Mouse (Mus musculus): Measurements from ENCODE around the gene Mmp11. TPM values are rescaled to one million over a fixed set of nuclear protein-coding genes. Genes with fewer than 3 reads are reported as not detected.

Gene Mmp11
- polyA plus RNA-seq, 1 experiment from 2014 or later, result 53.6 TPM

DNA sequence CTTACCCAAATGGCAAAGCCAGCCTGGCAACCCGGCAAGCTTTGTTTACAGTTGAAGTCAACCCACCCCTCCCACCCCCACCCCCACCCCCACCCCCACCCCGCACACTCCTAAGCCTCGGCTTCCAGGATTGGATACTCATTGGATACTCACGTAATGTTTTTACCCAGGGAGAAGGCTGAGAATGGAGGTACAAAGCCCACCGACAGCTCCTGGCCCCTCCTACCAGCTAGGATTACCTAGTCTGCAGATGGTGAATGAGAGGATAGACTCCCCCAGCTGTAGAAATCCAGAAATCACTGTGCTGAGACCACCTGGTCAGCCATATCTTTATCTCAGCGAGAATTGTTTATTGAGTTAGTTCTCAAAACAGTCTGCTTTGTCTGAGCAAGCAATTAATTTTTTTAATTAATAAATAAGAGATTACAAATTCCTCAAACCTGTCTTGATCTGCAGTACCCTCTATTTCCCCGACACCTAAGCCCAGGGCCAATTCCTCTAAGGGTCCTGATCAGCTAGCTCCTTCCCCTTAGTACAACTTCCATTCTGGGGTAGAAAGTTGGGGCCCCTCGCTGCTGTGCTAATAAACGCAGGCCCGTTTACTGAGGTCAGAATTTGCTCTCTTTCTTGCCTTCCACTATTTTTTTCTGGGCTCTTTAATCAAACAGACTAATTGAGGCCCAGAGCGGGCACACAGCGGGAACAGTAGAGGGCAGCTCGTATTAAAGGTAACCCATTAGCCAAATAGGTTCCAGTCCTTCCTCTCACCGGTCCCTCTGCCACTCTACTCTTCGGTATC is 53.7 kb downstream of the Mmp11 start:
- Histone ChIP-seq H3K9ac (ENCODE audit: low read depth, low read length) (no peak overlapping the region), H3K27me3 (replicated peaks; ENCODE audit: control insufficient read depth, insufficient read depth, low read length) (no peaks in the 10 kb centered on the region), H3K36me3 (ENCODE audit: control insufficient read depth, insufficient read depth, low read length) (no peaks in the 10 kb centered on the region), H3K27ac (replicated peaks; ENCODE audit: low read depth, low read length) (peak overlapping the region; percentile 33; the same call in 1 of the 2 replicates), H3K4me1 (ENCODE audit: control insufficient read depth, insufficient read depth, low read length) (peaks cover 6% of the 10 kb centered on the region), H3K9me3 (ENCODE audit: control insufficient read depth, low read length) (no peaks in the 10 kb centered on the region), H3K4me2 (ENCODE audit: low read depth, low read length) (peak overlapping the region; percentile 38; the same call in 1 of the 2 replicates), H3K4me3 (ENCODE audit: low read depth, low read length) (no peak overlapping the region)
- peak; percentile 69 for ATAC-seq (ENCODE audit: low read depth)
- peak; percentile 56 for DNase-seq (ENCODE audit: low spot score)
- 8% methylated on average over 13 of the region's 15 CpGs for WGBS

DNA sequence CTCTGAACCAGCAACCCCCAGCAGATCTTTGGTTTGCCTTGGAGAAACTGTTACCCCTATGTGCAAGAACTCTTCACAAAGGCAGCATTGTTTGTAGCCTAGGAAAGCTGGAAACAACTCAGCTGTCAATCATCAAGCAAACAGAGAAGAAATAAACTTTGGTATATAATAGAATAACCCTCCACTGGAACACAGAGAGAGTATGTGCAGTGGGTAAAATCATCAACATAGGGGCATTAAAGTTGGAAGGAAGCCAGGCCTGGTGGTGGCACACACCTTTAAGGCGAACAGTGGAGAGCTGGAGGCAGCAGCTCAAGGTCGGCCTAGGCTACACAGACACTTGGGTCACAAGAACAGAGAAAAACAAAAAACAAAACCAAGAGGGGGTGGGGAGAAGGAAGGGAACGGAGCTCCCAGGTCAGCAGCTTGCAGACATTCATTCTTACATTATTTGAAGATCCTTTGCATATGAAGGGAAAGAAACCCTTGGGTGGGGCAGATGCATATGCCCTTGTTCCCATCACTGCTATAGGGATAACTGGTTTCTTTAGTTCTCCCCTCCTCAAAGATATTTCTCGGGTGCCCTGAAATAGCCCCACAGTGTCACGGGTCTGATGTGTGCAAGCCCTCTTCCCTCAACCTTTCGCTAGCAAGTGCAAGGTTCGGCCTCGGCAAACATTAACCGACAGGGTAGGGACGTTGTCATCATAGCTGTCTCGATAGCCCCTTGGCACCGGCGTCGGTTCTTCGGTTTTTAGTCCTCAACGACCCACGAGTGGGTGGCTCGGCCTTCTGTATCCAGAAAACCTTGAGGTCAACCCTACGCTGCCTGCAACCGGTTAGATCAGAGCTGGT is 54.5 kb downstream of the Mmp11 start:
- no peak for ATAC-seq (ENCODE audit: low read depth)
- WGBS, result 17% methylated on average over 20 of the region's 20 CpGs
- peak overlapping the region; percentile 1 for H3K27ac ChIP-seq (replicated peaks; ENCODE audit: low read depth, low read length)
- no peak overlapping the region for H3K4me3 ChIP-seq (ENCODE audit: low read depth, low read length)
- H3K4me1 ChIP-seq (ENCODE audit: control insufficient read depth, insufficient read depth, low read length), result peaks cover 6% of the 10 kb centered on the region
- H3K36me3 ChIP-seq (ENCODE audit: control insufficient read depth, insufficient read depth, low read length), result no peaks in the 10 kb centered on the region
- no peak overlapping the region for H3K4me2 ChIP-seq (ENCODE audit: low read depth, low read length)
- H3K9me3 ChIP-seq (ENCODE audit: control insufficient read depth, low read length), result no peaks in the 10 kb centered on the region
- H3K27me3 ChIP-seq (replicated peaks; ENCODE audit: control insufficient read depth, insufficient read depth, low read length), result no peaks in the 10 kb centered on the region
- DNase-seq (ENCODE audit: low spot score), result peak; percentile 38
- H3K9ac ChIP-seq (ENCODE audit: low read depth, low read length), result no peak overlapping the region

DNA sequence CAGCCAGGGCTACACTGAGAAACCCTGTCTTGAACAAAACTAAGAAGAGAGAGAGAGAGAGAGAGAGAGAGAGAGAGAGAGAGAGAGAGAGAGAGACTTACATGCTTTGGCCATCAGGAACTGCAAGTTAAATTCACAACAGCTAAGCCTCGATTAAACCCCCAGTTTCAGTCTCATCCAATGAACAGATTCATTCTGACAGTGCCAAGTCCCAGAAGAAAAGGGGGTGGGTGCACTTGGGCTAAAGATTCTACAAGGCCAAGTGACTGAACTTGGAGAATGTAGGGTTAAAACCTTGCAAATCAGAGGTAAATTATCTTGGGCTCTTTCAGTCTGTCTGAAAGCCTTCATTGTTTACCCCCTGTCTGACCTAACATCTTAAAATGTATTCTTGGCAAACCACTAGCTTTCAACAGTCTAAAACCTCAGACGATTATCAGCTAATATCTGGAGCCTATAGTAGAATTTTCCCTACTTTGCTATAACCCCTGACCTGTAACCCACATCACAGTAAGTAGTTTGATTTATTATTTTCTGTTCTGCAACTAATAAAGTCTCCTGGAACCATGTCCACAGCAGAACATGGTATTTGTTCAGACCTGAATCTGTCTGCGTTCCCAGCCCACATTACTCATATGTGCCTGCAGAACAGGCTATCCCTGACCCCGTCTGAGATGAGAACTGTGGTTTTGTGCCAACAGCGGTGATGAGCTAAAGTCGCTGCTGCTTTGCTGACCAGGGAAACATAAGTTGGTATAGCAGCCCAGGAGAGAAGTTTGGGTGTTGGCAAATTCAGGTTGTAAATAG is 55.3 kb downstream of the Mmp11 start:
- 34% methylated on average over 6 of the region's 6 CpGs for WGBS
- H3K9ac ChIP-seq (ENCODE audit: low read depth, low read length), result no peak overlapping the region
- H3K4me2 ChIP-seq (ENCODE audit: low read depth, low read length), result no peak overlapping the region
- H3K36me3 ChIP-seq (ENCODE audit: control insufficient read depth, insufficient read depth, low read length), result no peaks in the 10 kb centered on the region
- no peak overlapping the region for H3K4me3 ChIP-seq (ENCODE audit: low read depth, low read length)
- peaks cover 6% of the 10 kb centered on the region for H3K4me1 ChIP-seq (ENCODE audit: control insufficient read depth, insufficient read depth, low read length)
- H3K27me3 ChIP-seq (replicated peaks; ENCODE audit: control insufficient read depth, insufficient read depth, low read length), result no peaks in the 10 kb centered on the region
- peak overlapping the region; percentile 44 for H3K27ac ChIP-seq (replicated peaks; ENCODE audit: low read depth, low read length)
- H3K9me3 ChIP-seq (ENCODE audit: control insufficient read depth, low read length), result no peaks in the 10 kb centered on the region
- ATAC-seq (ENCODE audit: low read depth) (no peak), DNase-seq (ENCODE audit: low spot score) (peak; percentile 50)

DNA sequence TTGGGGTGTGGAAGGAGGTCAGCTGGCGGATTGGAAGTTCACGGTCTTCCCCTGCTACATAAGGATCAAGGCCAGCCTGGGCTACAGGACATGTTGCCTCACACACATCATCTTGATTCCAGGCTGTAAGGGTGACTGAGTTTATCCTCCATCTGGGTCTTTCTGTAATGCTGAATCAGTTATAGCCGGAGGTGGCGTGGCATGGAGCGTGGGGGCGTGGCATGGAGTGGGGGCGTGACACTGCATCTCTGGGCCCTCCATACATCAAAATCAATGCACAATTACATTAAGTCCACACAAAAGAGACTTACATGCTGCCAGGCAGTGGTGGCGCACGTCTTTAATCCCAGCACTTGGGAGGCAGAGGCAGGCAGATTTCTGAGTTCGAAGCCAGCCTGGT is 55.9 kb downstream of the Mmp11 start:
- H3K27me3 ChIP-seq (replicated peaks; ENCODE audit: control insufficient read depth, insufficient read depth, low read length), result no peaks in the 10 kb centered on the region
- H3K9ac ChIP-seq (ENCODE audit: low read depth, low read length), result no peak overlapping the region
- WGBS, result 92% methylated on average over 10 of the region's 10 CpGs
- H3K36me3 ChIP-seq (ENCODE audit: control insufficient read depth, insufficient read depth, low read length), result no peaks in the 10 kb centered on the region
- H3K27ac ChIP-seq (replicated peaks; ENCODE audit: low read depth, low read length), result peak overlapping the region; percentile 44; the same call in 1 of the 2 replicates
- no peak overlapping the region for H3K4me3 ChIP-seq (ENCODE audit: low read depth, low read length)
- ATAC-seq (ENCODE audit: low read depth) (no peak), DNase-seq (ENCODE audit: low spot score) (no peak)
- peaks cover 6% of the 10 kb centered on the region for H3K4me1 ChIP-seq (ENCODE audit: control insufficient read depth, insufficient read depth, low read length)
- no peaks in the 10 kb centered on the region for H3K9me3 ChIP-seq (ENCODE audit: control insufficient read depth, low read length)
- no peak overlapping the region for H3K4me2 ChIP-seq (ENCODE audit: low read depth, low read length)

DNA sequence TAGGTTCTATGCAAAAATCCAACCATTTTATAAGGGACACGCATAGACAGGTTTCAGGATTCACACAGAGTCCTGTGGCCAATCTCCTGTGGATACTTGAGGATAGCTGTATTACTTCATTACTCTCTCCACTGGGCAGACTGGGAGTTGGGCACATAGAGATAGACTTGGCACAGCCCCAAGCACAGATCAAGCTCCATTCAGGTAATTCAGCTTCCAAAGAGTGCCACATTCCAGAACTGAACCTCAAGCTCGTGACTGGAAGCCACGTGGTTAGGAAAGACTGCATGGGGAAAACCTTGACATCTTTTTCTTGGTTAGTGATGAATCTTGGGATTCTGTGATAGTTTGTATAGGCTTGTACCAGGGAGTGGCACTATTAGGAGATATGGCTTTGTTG is 57.5 kb downstream of the Mmp11 start:
- Histone ChIP-seq H3K4me1 (ENCODE audit: control insufficient read depth, insufficient read depth, low read length) (peaks cover 9% of the 10 kb centered on the region), H3K27me3 (replicated peaks; ENCODE audit: control insufficient read depth, insufficient read depth, low read length) (no peaks in the 10 kb centered on the region), H3K4me2 (ENCODE audit: low read depth, low read length) (no peak overlapping the region), H3K36me3 (ENCODE audit: control insufficient read depth, insufficient read depth, low read length) (no peaks in the 10 kb centered on the region), H3K4me3 (ENCODE audit: low read depth, low read length) (no peak overlapping the region), H3K9ac (ENCODE audit: low read depth, low read length) (no peak overlapping the region), H3K27ac (replicated peaks; ENCODE audit: low read depth, low read length) (no peak overlapping the region), H3K9me3 (ENCODE audit: control insufficient read depth, low read length) (no peaks in the 10 kb centered on the region)
- no peak for ATAC-seq (ENCODE audit: low read depth)
- WGBS, result 83% methylated on average over 3 of the region's 3 CpGs
- DNase-seq (ENCODE audit: low spot score), result peak; percentile 28

DNA sequence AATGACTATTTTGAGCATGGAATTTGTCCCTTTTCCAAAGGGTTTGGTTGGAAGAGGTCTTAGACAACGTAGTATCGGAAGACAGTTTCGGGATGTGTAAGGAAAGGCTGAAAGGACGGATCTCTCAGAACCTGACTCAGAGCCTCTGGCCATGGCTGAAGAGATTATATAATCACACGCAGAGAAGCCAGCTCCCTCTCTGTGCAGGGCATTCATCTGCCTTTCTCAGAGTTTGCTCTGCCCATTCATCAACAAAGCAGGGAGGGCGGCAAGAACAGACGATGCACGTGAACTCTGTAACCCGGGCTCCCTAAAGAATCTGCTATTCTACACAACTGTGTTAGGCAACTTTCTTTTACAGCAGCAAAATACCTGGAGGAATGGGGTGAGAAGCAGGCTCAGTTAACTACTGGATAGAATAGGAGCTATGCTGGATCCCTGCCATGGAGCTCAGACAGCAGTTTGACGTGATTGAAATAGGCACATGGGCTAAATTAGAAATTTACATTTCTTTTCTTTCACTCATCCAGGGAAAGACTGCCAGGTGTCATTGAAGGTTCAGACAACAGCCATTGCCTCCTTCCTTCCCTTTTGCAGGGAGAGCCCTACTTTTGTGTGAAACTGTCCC is 62.6 kb downstream of the Mmp11 start:
- ATAC-seq (ENCODE audit: low read depth) (no peak), DNase-seq (ENCODE audit: low spot score) (no peak)
- Histone ChIP-seq H3K4me1 (ENCODE audit: control insufficient read depth, insufficient read depth, low read length) (peaks cover 10% of the 10 kb centered on the region), H3K4me2 (ENCODE audit: low read depth, low read length) (peak overlapping the region; percentile 53), H3K9me3 (ENCODE audit: control insufficient read depth, low read length) (no peaks in the 10 kb centered on the region), H3K4me3 (ENCODE audit: low read depth, low read length) (peak overlapping the region; percentile 34), H3K36me3 (ENCODE audit: control insufficient read depth, insufficient read depth, low read length) (no peaks in the 10 kb centered on the region), H3K9ac (ENCODE audit: low read depth, low read length) (no peak overlapping the region), H3K27ac (replicated peaks; ENCODE audit: low read depth, low read length) (peak overlapping the region; percentile 64), H3K27me3 (replicated peaks; ENCODE audit: control insufficient read depth, insufficient read depth, low read length) (no peaks in the 10 kb centered on the region)
- 21% methylated on average over 10 of the region's 10 CpGs for WGBS

Measured in embryonic facial prominence, embryonic 14.5 days (tissue).